Mouse (Mus musculus) lung, adult 2 months (tissue): Measurements from ENCODE around the gene Ppp1r17.

ENCODE experiments used
- CTCF ChIP-seq: fragments of 200-500 bp; IDR thresholded peaks from 2 replicates; pipeline ENCODE4 v1.5.1; 2011; ENCODE audit warnings: mild to moderate bottlenecking, low read length, control low read depth; ENCODE audit not compliant: insufficient read depth
- POLR2A ChIP-seq: fragments of 200-500 bp; IDR thresholded peaks from 2 replicates; pipeline ENCODE4 v1.6.1; 2011; ENCODE audit warnings: low read depth, mild to moderate bottlenecking, control low read depth, low read length, borderline replicate concordance; ENCODE audit errors: extremely low read depth

DNA sequence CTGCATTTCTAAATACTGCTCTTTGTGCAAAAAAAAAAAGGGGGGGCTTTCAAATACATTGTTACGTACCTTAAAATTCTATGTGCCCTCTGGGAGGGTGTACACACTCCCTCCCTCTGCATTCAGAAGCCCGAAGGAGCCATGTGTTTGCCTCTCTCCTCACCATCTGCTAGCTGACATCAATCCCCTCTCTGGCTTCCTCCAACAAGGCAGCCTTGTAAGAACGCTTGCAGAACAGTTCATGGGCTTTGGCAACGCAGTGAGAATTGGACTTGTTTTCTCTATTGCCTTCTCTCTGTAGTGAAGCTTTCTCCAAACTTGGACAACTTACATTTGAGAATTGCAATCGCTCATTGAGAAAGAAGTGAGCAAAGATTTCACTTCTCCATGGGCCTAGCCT lies 4.9 kb upstream of the Ppp1r17 start:
- TF ChIP-seq CTCF (no peak), POLR2A (no peak)
